Mouse (Mus musculus): ENCODE results near the gene Haus8. TPM values are rescaled to one million over a fixed set of nuclear protein-coding genes. Genes with fewer than 3 reads are reported as not detected.
"Not testable (repeated sequence)": the region's sequence is repeated elsewhere in the genome, so short reads cannot be mapped to it uniquely, and the experiment has no call there.

The Haus8 gene
- polyA plus RNA-seq (2015; fragmentation: Nextera tagmentation; extraction: Ambion mirVana): 65.7 and 67.9 TPM in 2 replicates

- peaks cover 18% of the 10 kb centered on the region for H3K4me1 ChIP-seq (ENCODE audit: control insufficient read depth, insufficient read depth, low read length)
- H3K9ac ChIP-seq (ENCODE audit: low read depth, low read length): peak within 1 kb of the TSS; percentile 84
- peak within 1 kb of the TSS; percentile 83 for H3K27ac ChIP-seq (ENCODE audit: low read length)
- no peaks in the 10 kb centered on the region for H3K27me3 ChIP-seq (ENCODE audit: control insufficient read depth, insufficient read depth, low read depth, low read length)
- peak; percentile 98 for ATAC-seq
- H3K4me3 ChIP-seq (ENCODE audit: low read depth, low read length): peak within 1 kb of the TSS; percentile 88
- under 1% methylated on average over 82 of the region's 84 CpGs for WGBS
- peak within 1 kb of the TSS; percentile 91 for H3K4me2 ChIP-seq (ENCODE audit: low read length)
- peaks cover 2% of the 10 kb centered on the region; the same call in 1 of the 2 replicates for H3K36me3 ChIP-seq (ENCODE audit: control insufficient read depth, insufficient read depth, low read length)
- no peaks in the 10 kb centered on the region for H3K9me3 ChIP-seq (replicated peaks; ENCODE audit: control insufficient read depth, low read length, poor library complexity, severe bottlenecking)
These were observed at the start of gene Haus8, which contains the start of gene Myo9b for GRCm38 (mm10) chr8:71272286-71273150. Haus8 (minus strand) TSS chr8:71272934. Myo9b (plus strand) TSS chr8:71272714.

- H3K4me3 ChIP-seq (ENCODE audit: low read depth, low read length); H3K4me2 ChIP-seq (ENCODE audit: low read length); H3K9ac ChIP-seq (ENCODE audit: low read depth, low read length); ATAC-seq; H3K4me1 ChIP-seq (ENCODE audit: control insufficient read depth, insufficient read depth, low read length); H3K9me3 ChIP-seq (replicated peaks; ENCODE audit: control insufficient read depth, low read length, poor library complexity, severe bottlenecking); H3K27ac ChIP-seq (ENCODE audit: low read length); H3K27me3 ChIP-seq (ENCODE audit: control insufficient read depth, insufficient read depth, low read depth, low read length): not testable (repeated sequence)
- peaks cover 22% of the 10 kb centered on the region for H3K36me3 ChIP-seq (ENCODE audit: control insufficient read depth, insufficient read depth, low read length)
- WGBS: 88% methylated on average over 2 of the region's 2 CpGs
These were observed 47.0 kb upstream of the Haus8 start for GRCm38 (mm10) chr8:71319760-71320159.

- not testable (repeated sequence) for H3K9ac ChIP-seq (ENCODE audit: low read depth, low read length); H3K27me3 ChIP-seq (ENCODE audit: control insufficient read depth, insufficient read depth, low read depth, low read length); H3K27ac ChIP-seq (ENCODE audit: low read length); H3K4me3 ChIP-seq (ENCODE audit: low read depth, low read length); H3K4me2 ChIP-seq (ENCODE audit: low read length); ATAC-seq; H3K4me1 ChIP-seq (ENCODE audit: control insufficient read depth, insufficient read depth, low read length); H3K9me3 ChIP-seq (replicated peaks; ENCODE audit: control insufficient read depth, low read length, poor library complexity, severe bottlenecking)
- WGBS: 82% methylated on average over 5 of the region's 5 CpGs
- peaks cover 17% of the 10 kb centered on the region for H3K36me3 ChIP-seq (ENCODE audit: control insufficient read depth, insufficient read depth, low read length)
These were observed 45.9 kb upstream of the Haus8 start for GRCm38 (mm10) chr8:71318610-71319009.

GRCm38 (mm10) chr8:71316486-71317031 is 43.8 kb upstream of the Haus8 start:
- Histone ChIP-seq H3K9ac (ENCODE audit: low read depth, low read length) (no peak overlapping the region), H3K4me2 (ENCODE audit: low read length) (no peak overlapping the region), H3K4me3 (ENCODE audit: low read depth, low read length) (no peak overlapping the region), H3K27me3 (ENCODE audit: control insufficient read depth, insufficient read depth, low read depth, low read length) (no peaks in the 10 kb centered on the region), H3K27ac (ENCODE audit: low read length) (no peak overlapping the region), H3K36me3 (ENCODE audit: control insufficient read depth, insufficient read depth, low read length) (no peaks in the 10 kb centered on the region), H3K9me3 (replicated peaks; ENCODE audit: control insufficient read depth, low read length, poor library complexity, severe bottlenecking) (no peaks in the 10 kb centered on the region), H3K4me1 (ENCODE audit: control insufficient read depth, insufficient read depth, low read length) (0 out of 2 replicates have a peak, but pooled peaks cover 3% of the 10 kb centered on the region)
- ATAC-seq: no peak

- Histone ChIP-seq H3K4me2 (ENCODE audit: low read length) (no peak overlapping the region), H3K27me3 (ENCODE audit: control insufficient read depth, insufficient read depth, low read depth, low read length) (no peaks in the 10 kb centered on the region), H3K9me3 (replicated peaks; ENCODE audit: control insufficient read depth, low read length, poor library complexity, severe bottlenecking) (no peaks in the 10 kb centered on the region), H3K36me3 (ENCODE audit: control insufficient read depth, insufficient read depth, low read length) (no peaks in the 10 kb centered on the region), H3K9ac (ENCODE audit: low read depth, low read length) (no peak overlapping the region), H3K4me1 (ENCODE audit: control insufficient read depth, insufficient read depth, low read length) (0 out of 2 replicates have a peak, but pooled peaks cover 3% of the 10 kb centered on the region), H3K27ac (ENCODE audit: low read length) (no peak overlapping the region), H3K4me3 (ENCODE audit: low read depth, low read length) (no peak overlapping the region)
- ATAC-seq: no peak
- 93% methylated on average over 5 of the region's 5 CpGs for WGBS
These were observed 43.2 kb upstream of the Haus8 start for GRCm38 (mm10) chr8:71315972-71316371.

- H3K4me3 ChIP-seq (ENCODE audit: low read depth, low read length): no peak overlapping the region
- H3K27ac ChIP-seq (ENCODE audit: low read length): no peak overlapping the region
- H3K27me3 ChIP-seq (ENCODE audit: control insufficient read depth, insufficient read depth, low read depth, low read length): no peaks in the 10 kb centered on the region
- H3K4me2 ChIP-seq (ENCODE audit: low read length): no peak overlapping the region
- ATAC-seq: no peak
- H3K4me1 ChIP-seq (ENCODE audit: control insufficient read depth, insufficient read depth, low read length): 0 out of 2 replicates have a peak, but pooled peaks cover 3% of the 10 kb centered on the region
- H3K9me3 ChIP-seq (replicated peaks; ENCODE audit: control insufficient read depth, low read length, poor library complexity, severe bottlenecking): no peaks in the 10 kb centered on the region
- no peaks in the 10 kb centered on the region for H3K36me3 ChIP-seq (ENCODE audit: control insufficient read depth, insufficient read depth, low read length)
- WGBS: 94% methylated on average over 2 of the region's 2 CpGs
- H3K9ac ChIP-seq (ENCODE audit: low read depth, low read length): no peak overlapping the region
These were observed 41.2 kb upstream of the Haus8 start for GRCm38 (mm10) chr8:71313951-71314350.

- H3K4me2 ChIP-seq (ENCODE audit: low read length): no peak overlapping the region
- WGBS: 49% methylated on average over 1 of the region's 1 CpGs
- ATAC-seq: 0 out of 2 replicates have a peak, but pooled peaks have one; percentile 14
- no peak overlapping the region for H3K27ac ChIP-seq (ENCODE audit: low read length)
- no peak overlapping the region for H3K4me3 ChIP-seq (ENCODE audit: low read depth, low read length)
- no peak overlapping the region for H3K9ac ChIP-seq (ENCODE audit: low read depth, low read length)
- no peaks in the 10 kb centered on the region for H3K27me3 ChIP-seq (ENCODE audit: control insufficient read depth, insufficient read depth, low read depth, low read length)
- H3K9me3 ChIP-seq (replicated peaks; ENCODE audit: control insufficient read depth, low read length, poor library complexity, severe bottlenecking): no peaks in the 10 kb centered on the region
- 0 out of 2 replicates have a peak, but pooled peaks cover 3% of the 10 kb centered on the region for H3K4me1 ChIP-seq (ENCODE audit: control insufficient read depth, insufficient read depth, low read length)
- H3K36me3 ChIP-seq (ENCODE audit: control insufficient read depth, insufficient read depth, low read length): no peaks in the 10 kb centered on the region
These were observed 40.0 kb upstream of the Haus8 start for GRCm38 (mm10) chr8:71312700-71313099.

- Histone ChIP-seq H3K9ac (ENCODE audit: low read depth, low read length) (no peak overlapping the region), H3K4me2 (ENCODE audit: low read length) (no peak overlapping the region), H3K9me3 (replicated peaks; ENCODE audit: control insufficient read depth, low read length, poor library complexity, severe bottlenecking) (no peaks in the 10 kb centered on the region), H3K4me3 (ENCODE audit: low read depth, low read length) (no peak overlapping the region), H3K4me1 (ENCODE audit: control insufficient read depth, insufficient read depth, low read length) (0 out of 2 replicates have a peak, but pooled peaks cover 3% of the 10 kb centered on the region), H3K27me3 (ENCODE audit: control insufficient read depth, insufficient read depth, low read depth, low read length) (no peaks in the 10 kb centered on the region), H3K27ac (ENCODE audit: low read length) (no peak overlapping the region), H3K36me3 (ENCODE audit: control insufficient read depth, insufficient read depth, low read length) (no peaks in the 10 kb centered on the region)
- ATAC-seq: no peak
- 83% methylated on average over 6 of the region's 6 CpGs for WGBS
These were observed 37.7 kb upstream of the Haus8 start for GRCm38 (mm10) chr8:71310446-71310845.

GRCm38 (mm10) chr8:71307913-71308312 is 35.2 kb upstream of the Haus8 start:
- H3K27me3 ChIP-seq (ENCODE audit: control insufficient read depth, insufficient read depth, low read depth, low read length): no peaks in the 10 kb centered on the region
- no peak overlapping the region for H3K4me2 ChIP-seq (ENCODE audit: low read length)
- H3K9me3 ChIP-seq (replicated peaks; ENCODE audit: control insufficient read depth, low read length, poor library complexity, severe bottlenecking): no peaks in the 10 kb centered on the region
- WGBS: 92% methylated on average over 4 of the region's 4 CpGs
- H3K27ac ChIP-seq (ENCODE audit: low read length): no peak overlapping the region
- H3K36me3 ChIP-seq (ENCODE audit: control insufficient read depth, insufficient read depth, low read length): peaks cover 2% of the 10 kb centered on the region; the same call in 1 of the 2 replicates
- ATAC-seq: no peak
- H3K4me3 ChIP-seq (ENCODE audit: low read depth, low read length): no peak overlapping the region
- 0 out of 2 replicates have a peak, but pooled peaks cover 3% of the 10 kb centered on the region for H3K4me1 ChIP-seq (ENCODE audit: control insufficient read depth, insufficient read depth, low read length)
- H3K9ac ChIP-seq (ENCODE audit: low read depth, low read length): no peak overlapping the region

Measured in midbrain, embryonic 16.5 days (tissue).